Mouse (Mus musculus): ENCODE measurements around the gene Myl9. TPM values are rescaled to one million over a fixed set of nuclear protein-coding genes. Genes with fewer than 3 reads are reported as not detected.

The Myl9 gene
- 10 to 100 TPM; 41.2 to 50.0 TPM for total RNA-seq (2021)
- long read RNA-seq, experiment 1, transcript Myl9-201 (4 exons, 1,128 nt) = major isoform, 24 of 26 reads
- long read RNA-seq, experiment 1, partial matches to known transcripts = 0 of 26 reads
- long read RNA-seq, experiment 1, other reads (novel, unspliced or antisense) = 2 of 26 reads
- long read RNA-seq, experiment 2, transcript Myl9-201 (4 exons, 1,128 nt) = major isoform, 22 of 30 reads
- long read RNA-seq, experiment 2, partial matches to known transcripts = 5 of 30 reads
- long read RNA-seq, experiment 2, other reads (novel, unspliced or antisense) = 3 of 30 reads

DNA sequence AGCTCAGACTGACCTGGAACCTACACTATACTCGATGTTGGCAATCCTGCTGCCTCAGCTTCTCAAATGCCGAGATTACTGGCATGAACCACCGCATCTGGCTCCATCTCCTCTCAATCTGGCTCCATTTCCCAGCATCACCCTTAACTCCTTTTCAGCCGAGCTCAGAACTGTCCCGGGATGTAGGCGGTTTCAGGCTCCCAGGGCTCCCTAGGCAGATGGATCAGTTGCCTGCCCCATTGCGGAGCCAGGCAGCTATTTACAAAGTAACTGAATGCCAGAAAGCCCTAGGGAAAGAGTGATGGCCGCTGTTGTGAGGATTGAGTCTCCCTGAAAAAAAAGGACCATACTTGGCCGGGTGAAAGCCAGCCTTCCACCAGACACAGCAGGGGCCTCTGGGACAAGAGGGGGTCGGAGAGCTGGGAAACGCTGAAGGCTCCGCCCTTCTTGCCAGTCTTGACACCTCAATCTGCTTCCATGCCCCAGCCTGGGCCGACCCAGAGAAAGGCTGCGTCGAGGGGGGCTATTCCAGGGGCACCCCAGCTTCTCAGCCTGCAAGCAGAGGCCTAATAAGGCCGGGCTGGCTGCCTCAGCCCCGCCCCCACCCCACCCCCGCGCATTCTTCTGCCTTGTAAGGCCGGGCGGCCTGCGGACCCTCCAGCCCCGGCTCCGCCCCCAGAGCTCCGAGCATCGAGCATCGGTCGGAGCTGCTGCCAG, at the start of gene Myl9:
Myl9 (plus strand) TSS at position 683 of the 717 bp plus-strand sequence.
- H3K4me3 ChIP-seq = peak within 1 kb of the TSS; percentile 74
- peak within 1 kb of the TSS; percentile 88 for H3K27ac ChIP-seq
- peak; percentile 79 for DNase-seq
- intact Hi-C loops (cut with DNase I) = loop anchor here (5.0 kb wide), 1 partner anchor 53 kb away; no protein-coding TSS in a partner anchor
- no peak for TF ChIP-seq CTCF (IDR thresholded peaks at IDR 0.05)

DNA sequence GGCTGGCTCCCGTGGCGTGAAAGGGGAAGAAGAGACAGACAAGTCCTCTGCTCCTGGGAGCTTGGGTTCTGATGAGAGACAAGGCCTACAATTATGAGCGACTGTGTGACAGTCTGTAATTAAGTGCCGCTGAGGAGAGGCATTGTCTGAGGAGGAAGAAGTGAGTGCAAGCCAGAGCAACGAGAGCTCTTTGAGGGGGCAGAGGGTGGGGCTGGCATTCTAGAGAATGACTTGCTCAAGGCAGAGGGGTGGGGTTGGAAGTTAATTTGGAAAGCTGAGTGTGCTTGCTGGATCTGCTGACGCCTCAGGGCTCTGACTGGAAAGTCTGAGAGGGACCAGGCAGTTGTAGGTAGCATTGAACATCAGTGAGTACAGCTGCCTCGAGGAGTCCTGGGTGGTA, 48.9 kb upstream of the Myl9 start:
- DNase-seq = peak; percentile 61
- TF ChIP-seq CTCF (IDR thresholded peaks at IDR 0.05) = no peak
- intact Hi-C loops (cut with DNase I) = no loop called here
- H3K27ac ChIP-seq = peak overlapping the region; percentile 90
- peak overlapping the region; percentile 40 for H3K4me3 ChIP-seq

DNA sequence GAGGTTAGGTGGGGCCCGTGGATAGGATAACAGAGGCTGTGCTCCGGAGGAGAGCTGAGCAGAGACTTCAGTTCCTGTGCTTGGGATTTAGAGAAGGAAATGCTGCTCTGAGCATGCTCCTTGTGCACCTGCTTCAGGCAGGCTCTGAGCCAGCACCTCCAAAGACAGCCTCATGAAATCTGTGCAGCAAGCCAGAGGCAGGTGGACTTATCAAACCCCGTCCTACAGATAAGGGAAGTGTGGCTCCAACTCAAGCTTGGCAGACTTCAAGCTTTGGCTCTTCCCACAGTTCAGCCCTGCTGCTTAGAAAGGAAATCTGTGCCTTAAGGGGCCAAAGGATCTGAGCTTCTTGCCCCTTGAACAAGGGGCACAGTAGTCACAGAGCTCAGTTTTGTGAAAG, 48.3 kb upstream of the Myl9 start:
- intact Hi-C loops (cut with DNase I) = no loop called here
- DNase-seq = peak; percentile 61
- Histone ChIP-seq H3K27ac (peak overlapping the region; percentile 90), H3K4me3 (peak overlapping the region; percentile 40)
- no peak for TF ChIP-seq CTCF (IDR thresholded peaks at IDR 0.05)

DNA sequence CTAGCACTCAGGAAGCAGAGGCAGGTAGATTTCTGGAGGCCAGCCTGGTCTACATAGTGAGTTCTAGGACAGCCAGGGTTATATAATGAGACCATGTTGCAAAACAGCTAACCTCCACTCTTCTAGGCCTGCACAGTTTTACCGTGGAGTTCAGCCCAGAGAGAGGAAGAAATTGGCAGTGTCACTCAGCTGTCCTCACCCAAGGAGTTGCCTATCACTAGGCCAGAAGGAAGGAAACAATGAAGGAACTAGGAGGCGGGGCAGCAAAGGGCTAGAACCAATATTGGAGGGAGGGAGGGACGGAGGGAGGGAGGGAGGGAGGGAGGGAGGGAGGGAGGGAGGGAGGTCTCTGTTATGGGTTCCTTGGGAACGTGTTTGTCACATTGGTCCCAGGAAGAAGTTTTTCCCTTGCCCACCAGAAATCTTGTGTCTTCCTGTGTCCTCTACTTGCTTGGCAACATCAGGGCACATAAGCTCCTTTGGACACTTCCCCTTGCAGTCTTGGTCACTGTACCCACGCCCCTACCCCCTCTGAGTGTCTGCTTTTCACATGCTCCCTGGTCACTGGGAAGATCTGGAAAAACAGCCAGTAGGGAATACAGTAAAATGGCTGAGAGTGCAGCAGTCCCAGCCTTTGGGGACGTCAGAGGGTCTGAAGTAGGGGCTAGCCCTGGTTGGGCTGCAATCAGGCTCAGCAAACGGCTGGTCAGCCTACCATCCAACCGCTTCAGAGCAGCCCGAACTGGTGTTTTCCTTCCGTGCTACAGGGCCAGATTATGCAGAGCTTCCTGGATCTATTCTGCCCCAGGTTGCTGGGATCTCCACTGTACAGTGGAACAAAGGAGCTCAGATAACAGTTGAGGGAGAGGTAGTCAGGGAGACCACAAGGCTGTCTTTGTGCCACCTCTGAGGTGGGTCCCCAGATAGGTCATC, 45.4 kb upstream of the Myl9 start:
- Histone ChIP-seq H3K27ac (peak overlapping the region; percentile 77), H3K4me3 (peak overlapping the region; percentile 53)
- DNase-seq = peak; percentile 30
- intact Hi-C loops (cut with DNase I) = loop anchor here (10.0 kb wide), 1 partner anchor 135 kb away; the partner anchor contains the start of gene Rab5if
- TF ChIP-seq CTCF (IDR thresholded peaks at IDR 0.05) = no peak

GRCm38 (mm10) chr2:156730501-156730921, 44.7 kb upstream of the Myl9 start:
- TF ChIP-seq CTCF (IDR thresholded peaks at IDR 0.05) = no peak
- H3K4me3 ChIP-seq = peak overlapping the region; percentile 53
- DNase-seq = peak; percentile 71
- intact Hi-C loops (cut with DNase I) = loop anchor here (10.0 kb wide), 1 partner anchor 134 kb away; the partner anchor contains the start of gene Rab5if
- H3K27ac ChIP-seq = peak overlapping the region; percentile 77

- Histone ChIP-seq H3K27ac (peak overlapping the region; percentile 90), H3K4me3 (peak overlapping the region; percentile 13)
- DNase-seq = no peak
- intact Hi-C loops (cut with DNase I) = loop anchor here (10.0 kb wide), 1 partner anchor 133 kb away; the partner anchor contains the start of gene Rab5if
- TF ChIP-seq CTCF (IDR thresholded peaks at IDR 0.05) = no peak
Observed at GRCm38 (mm10) chr2:156731592-156731991, 43.6 kb upstream of the Myl9 start.

DNA sequence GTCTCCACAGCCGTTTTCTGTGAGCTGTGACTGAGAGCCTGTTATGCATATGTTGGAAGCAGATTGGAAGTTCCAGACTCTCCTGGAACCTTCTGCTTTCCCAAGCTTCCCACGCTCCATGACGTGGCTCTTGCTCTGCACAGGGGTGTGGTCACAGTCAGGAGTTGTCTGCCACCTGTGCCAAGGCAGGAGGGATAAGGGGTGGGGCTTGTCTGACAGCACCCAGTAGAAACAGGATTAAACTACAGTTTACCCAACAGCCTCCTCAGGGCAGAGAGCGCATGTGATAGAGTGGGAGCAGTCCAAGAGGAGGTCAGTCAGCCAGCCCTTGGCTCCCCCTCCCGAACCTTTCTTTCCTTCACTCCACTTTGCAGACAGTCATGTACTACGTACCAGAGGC, 43.1 kb upstream of the Myl9 start:
- H3K27ac ChIP-seq = peak overlapping the region; percentile 90
- TF ChIP-seq CTCF (IDR thresholded peaks at IDR 0.05) = no peak
- peak overlapping the region; percentile 13 for H3K4me3 ChIP-seq
- peak; percentile 88 for DNase-seq
- intact Hi-C loops (cut with DNase I) = loop anchor here (10.0 kb wide), 1 partner anchor 133 kb away; the partner anchor contains the start of gene Rab5if

DNA sequence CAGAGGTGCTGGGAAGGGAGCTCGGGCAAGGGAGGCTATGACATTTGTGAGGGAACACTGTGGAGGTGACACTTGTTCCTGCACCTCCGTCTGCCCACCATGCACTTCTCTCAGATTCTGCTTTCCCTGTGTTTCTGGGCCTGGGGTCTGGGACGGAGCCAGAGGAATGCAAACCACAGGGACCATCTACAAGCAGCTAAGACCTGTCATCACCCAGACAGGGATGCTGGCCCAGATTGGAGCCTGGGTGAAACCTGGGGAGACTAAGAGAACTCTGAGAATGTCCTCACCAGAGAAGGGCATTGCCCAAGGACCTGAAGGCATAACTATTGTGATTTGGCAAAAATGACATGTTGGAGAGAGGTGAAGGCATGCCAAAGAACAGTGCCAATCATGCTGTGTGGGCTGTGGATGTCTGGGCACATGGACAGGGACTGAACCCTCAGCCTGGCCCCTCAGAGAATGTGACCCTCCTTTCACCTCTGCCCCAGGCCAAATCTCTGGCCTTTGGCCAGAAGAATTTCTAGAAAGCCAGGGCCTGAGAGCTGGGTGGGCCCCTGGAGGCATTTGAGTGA, 39.4 kb upstream of the Myl9 start:
- H3K27ac ChIP-seq = peak overlapping the region; percentile 90
- H3K4me3 ChIP-seq = no peak overlapping the region
- no peak for TF ChIP-seq CTCF (IDR thresholded peaks at IDR 0.05)
- no peak for DNase-seq
- intact Hi-C loops (cut with DNase I) = loop anchor here (10.0 kb wide), 1 partner anchor 129 kb away; the partner anchor contains the start of gene Rab5if

- intact Hi-C loops (cut with DNase I) = loop anchor here (10.0 kb wide), 1 partner anchor 128 kb away; the partner anchor contains the start of gene Rab5if
- H3K27ac ChIP-seq = peak overlapping the region; percentile 90
- DNase-seq = peak; percentile 85
- H3K4me3 ChIP-seq = no peak overlapping the region
- no peak for TF ChIP-seq CTCF (IDR thresholded peaks at IDR 0.05)
Observed at GRCm38 (mm10) chr2:156736846-156737245, 38.4 kb upstream of the Myl9 start.

DNA sequence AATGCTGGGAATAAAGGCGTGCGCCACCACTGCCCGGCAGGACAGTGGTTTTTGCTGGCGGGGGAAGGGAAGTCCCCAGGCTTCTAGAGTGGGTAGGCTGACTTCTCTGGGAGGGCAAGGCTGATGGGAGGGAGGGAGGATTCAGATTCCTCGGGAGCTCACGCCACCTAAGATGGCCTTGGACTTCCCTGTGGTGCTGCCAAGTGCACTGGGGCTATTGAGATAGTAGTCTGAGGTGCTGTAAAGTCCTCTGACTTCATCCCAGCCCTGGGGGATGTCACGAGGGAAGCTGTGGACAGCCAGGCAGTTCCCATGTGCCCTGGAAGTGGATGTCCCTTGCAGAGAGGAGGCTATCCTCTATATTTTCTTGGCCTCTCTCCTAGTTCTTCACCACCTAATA, 37.2 kb upstream of the Myl9 start:
- Histone ChIP-seq H3K4me3 (no peak overlapping the region), H3K27ac (peak overlapping the region; percentile 90)
- intact Hi-C loops (cut with DNase I) = loop anchor here (10.0 kb wide), 1 partner anchor 127 kb away; the partner anchor contains the start of gene Rab5if
- TF ChIP-seq CTCF (IDR thresholded peaks at IDR 0.05) = no peak
- peak; percentile 49 for DNase-seq

DNA sequence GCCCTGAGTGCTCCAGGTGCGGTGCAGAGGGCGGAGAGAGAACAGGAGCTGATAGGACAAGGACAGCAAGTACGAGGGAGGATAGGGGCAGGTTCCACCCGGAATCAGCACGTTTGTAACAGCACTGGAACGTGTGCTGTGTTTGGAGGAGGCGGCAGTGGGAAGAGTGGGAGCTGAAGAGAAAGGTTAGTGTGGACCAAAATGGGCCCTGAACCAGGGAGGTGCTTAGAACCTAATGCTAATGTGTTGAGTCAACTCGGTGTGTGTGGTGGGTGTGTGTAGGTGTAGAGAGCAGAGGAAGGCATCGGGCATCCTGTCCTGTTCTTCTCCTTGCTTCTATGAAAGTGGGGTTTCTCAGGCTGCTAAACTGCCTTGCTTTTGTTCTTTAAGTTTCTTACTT, 34.0 kb upstream of the Myl9 start:
- Histone ChIP-seq H3K4me3 (no peak overlapping the region), H3K27ac (peak overlapping the region; percentile 49)
- peak; percentile 13 for DNase-seq
- intact Hi-C loops (cut with DNase I) = no loop called here
- TF ChIP-seq CTCF (IDR thresholded peaks at IDR 0.05) = no peak

Data from gastrocnemius, adult 2 months (tissue).